Mouse (Mus musculus) erythroblast, adult 5-6 weeks (primary cell): ENCODE measurements around the gene Olfr478. TPM values are rescaled to one million over a fixed set of nuclear protein-coding genes. Genes with fewer than 3 reads are reported as not detected.
"Not testable (repeated sequence)": the region's sequence is repeated elsewhere in the genome, so short reads cannot be mapped to it uniquely, and the experiment has no call there.

Source experiments
- ATAC-seq: replicated peaks from 2 replicates; pipeline ENCODE4 v1.8.0; 2016; ENCODE audit warnings: moderate number of reproducible peaks, mild to moderate bottlenecking, moderate TSS enrichment, inconsistent platforms; ENCODE audit not compliant: poor library complexity, low FRiP score, severe bottlenecking
- total RNA-seq, 2 experiments: library from RNA; stranded (forward) in 1 of 2; stranded (reverse) in 1 of 2; fragments of 150-400 nt in 1 of 2; fragments of 200-764, 138-1000 nt in 1 of 2; gene quantifications; 2 replicates each; pipeline versions ENCODE4 v1.2.3 to v1.2.4; 2015 to 2017; ENCODE audit warnings: low replicate concordance in 2 of 2

The Olfr478 gene
- total RNA-seq (2015; ENCODE audit: low replicate concordance) (not detected in 2 replicates), total RNA-seq (2017; ENCODE audit: low replicate concordance) (not detected in 2 replicates)

DNA sequence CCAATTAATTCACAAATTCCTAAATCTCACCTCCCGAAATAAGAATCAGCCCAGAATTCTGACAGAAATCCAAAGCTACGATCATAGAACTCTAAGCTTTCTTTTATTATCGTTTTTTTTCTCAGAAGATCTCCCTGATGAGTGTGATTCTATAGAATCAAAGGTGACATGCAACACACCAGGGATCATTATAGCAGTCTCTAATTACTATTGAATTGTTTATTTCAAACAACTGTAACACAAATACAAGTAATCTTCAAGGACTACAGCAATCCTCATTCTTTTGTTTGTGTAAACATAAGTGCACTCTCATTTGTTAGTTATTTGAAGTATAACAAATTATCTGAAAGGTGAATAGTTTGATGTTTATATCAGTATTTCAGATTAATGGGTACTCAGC is at the start of gene Olfr478:
TSS of gene Olfr478 (minus strand) at position 101 of the 400 bp plus-strand sequence.
- no peak for ATAC-seq

- ATAC-seq, result no peak
Measured at GRCm38 (mm10) chr7:108079555-108079954, 45.8 kb upstream of the Olfr478 start, which contains the start of gene Olfr481. TSS of gene Olfr481 (plus strand) at chr7:108079855.

- ATAC-seq, result no peak
Measured at GRCm38 (mm10) chr7:108067246-108067645, 33.5 kb upstream of the Olfr478 start, which contains the start of gene Olfr480. TSS of gene Olfr480 (minus strand) at chr7:108067346.

DNA sequence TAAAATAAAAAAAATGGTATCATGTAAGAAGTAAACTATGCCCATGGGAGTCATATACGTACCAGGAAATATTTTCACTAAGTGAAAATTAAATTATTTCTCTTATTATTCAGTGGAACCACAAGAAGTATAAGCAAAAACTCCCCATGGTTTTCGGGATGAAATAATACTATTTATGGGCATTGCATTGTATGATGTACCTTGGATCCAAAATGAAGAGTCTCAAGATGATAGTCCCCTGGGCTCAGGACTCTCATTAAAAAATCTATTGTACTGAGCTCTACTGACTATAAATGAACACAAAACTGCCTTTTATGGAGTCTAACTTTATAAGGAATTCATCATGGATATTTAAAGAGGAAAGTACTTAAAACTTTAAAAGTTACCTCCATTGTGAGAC is 16.6 kb upstream of the Olfr478 start, which contains the start of gene Olfr479:
TSS of gene Olfr479 (plus strand) at position 301 of the 400 bp plus-strand sequence.
- no peak for ATAC-seq

DNA sequence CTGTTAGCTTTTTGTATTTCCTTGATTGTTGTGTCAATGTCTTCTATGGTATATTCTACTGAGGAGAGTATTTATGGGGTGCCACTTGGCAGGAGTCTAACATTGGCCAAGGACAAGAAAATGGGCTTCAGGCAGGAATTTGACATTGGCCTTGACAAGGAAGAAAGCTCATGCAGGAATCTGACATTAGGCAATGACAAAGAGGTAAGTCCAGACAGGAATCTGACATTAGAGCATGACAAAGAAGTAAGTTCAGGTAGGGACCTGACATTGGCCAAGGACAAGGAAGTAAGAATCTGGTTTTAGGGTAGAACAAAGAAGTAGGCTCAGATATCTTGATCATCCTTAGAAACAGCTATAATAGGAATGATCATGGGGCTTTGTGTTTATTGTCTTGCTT is 19.5 kb downstream of the Olfr478 start:
- not testable (repeated sequence) for ATAC-seq

GRCm38 (mm10) chr7:107986393-107986792 is 47.4 kb downstream of the Olfr478 start, which contains the start of gene Olfr477:
TSS of gene Olfr477 (plus strand) at chr7:107986693.
- no peak for ATAC-seq

Other genes with a start within 250 kb of the Olfr478 start
- gene Ovch2, start 232.8 kb downstream of the Olfr478 start, total RNA-seq (2015; ENCODE audit: low replicate concordance), result not detected in 2 replicates
- not detected in 2 replicates for gene Ovch2, start 232.8 kb downstream of the Olfr478 start, total RNA-seq (2017; ENCODE audit: low replicate concordance)
- not detected in 2 replicates for gene Olfr467, start 221.7 kb downstream of the Olfr478 start, total RNA-seq (2015; ENCODE audit: low replicate concordance)
- not detected in 2 replicates for gene Olfr467, start 221.7 kb downstream of the Olfr478 start, total RNA-seq (2017; ENCODE audit: low replicate concordance)
- gene Olfr469, start 208.4 kb downstream of the Olfr478 start, total RNA-seq (2015; ENCODE audit: low replicate concordance), result not detected in 2 replicates
- gene Olfr469, start 208.4 kb downstream of the Olfr478 start, total RNA-seq (2017; ENCODE audit: low replicate concordance), result not detected in 2 replicates
- not detected in 2 replicates for gene Olfr470, start 186.5 kb downstream of the Olfr478 start, total RNA-seq (2015; ENCODE audit: low replicate concordance)
- gene Olfr470, start 186.5 kb downstream of the Olfr478 start, total RNA-seq (2017; ENCODE audit: low replicate concordance), result 0.43 TPM in 1 of 2 replicates, not detected in the other
- gene Olfr472, start 136.1 kb downstream of the Olfr478 start, total RNA-seq (2015; ENCODE audit: low replicate concordance), result not detected in 2 replicates
- not detected in 2 replicates for gene Olfr472, start 136.1 kb downstream of the Olfr478 start, total RNA-seq (2017; ENCODE audit: low replicate concordance)
- gene Olfr473, start 103.5 kb downstream of the Olfr478 start, total RNA-seq (2015; ENCODE audit: low replicate concordance), result not detected in 2 replicates
- not detected in 2 replicates for gene Olfr473, start 103.5 kb downstream of the Olfr478 start, total RNA-seq (2017; ENCODE audit: low replicate concordance)
- not detected in 2 replicates for gene Olfr474, start 79.3 kb downstream of the Olfr478 start, total RNA-seq (2015; ENCODE audit: low replicate concordance)
- not detected in 2 replicates for gene Olfr474, start 79.3 kb downstream of the Olfr478 start, total RNA-seq (2017; ENCODE audit: low replicate concordance)
- not detected in 2 replicates for gene Olfr476, start 69.2 kb downstream of the Olfr478 start, total RNA-seq (2015; ENCODE audit: low replicate concordance)
- not detected in 2 replicates for gene Olfr476, start 69.2 kb downstream of the Olfr478 start, total RNA-seq (2017; ENCODE audit: low replicate concordance)
- gene Olfr477, start 47.3 kb downstream of the Olfr478 start, total RNA-seq (2015; ENCODE audit: low replicate concordance), result not detected in 2 replicates
- gene Olfr477, start 47.3 kb downstream of the Olfr478 start, total RNA-seq (2017; ENCODE audit: low replicate concordance), result not detected in 2 replicates
- not detected in 2 replicates for gene Olfr479, start 16.7 kb upstream of the Olfr478 start, total RNA-seq (2015; ENCODE audit: low replicate concordance)
- not detected in 2 replicates for gene Olfr479, start 16.7 kb upstream of the Olfr478 start, total RNA-seq (2017; ENCODE audit: low replicate concordance)
- not detected in 2 replicates for gene Olfr480, start 33.4 kb upstream of the Olfr478 start, total RNA-seq (2015; ENCODE audit: low replicate concordance)
- gene Olfr480, start 33.4 kb upstream of the Olfr478 start, total RNA-seq (2017; ENCODE audit: low replicate concordance), result 0.28 TPM in 1 of 2 replicates, not detected in the other
- gene Olfr481, start 45.9 kb upstream of the Olfr478 start, total RNA-seq (2015; ENCODE audit: low replicate concordance), result not detected in 2 replicates
- not detected in 2 replicates for gene Olfr481, start 45.9 kb upstream of the Olfr478 start, total RNA-seq (2017; ENCODE audit: low replicate concordance)
- not detected in 2 replicates for gene Olfr482, start 63.6 kb upstream of the Olfr478 start, total RNA-seq (2015; ENCODE audit: low replicate concordance)
- not detected in 2 replicates for gene Olfr482, start 63.6 kb upstream of the Olfr478 start, total RNA-seq (2017; ENCODE audit: low replicate concordance)
- gene Olfr483, start 66.9 kb upstream of the Olfr478 start, total RNA-seq (2015; ENCODE audit: low replicate concordance), result not detected in 2 replicates
- gene Olfr483, start 66.9 kb upstream of the Olfr478 start, total RNA-seq (2017; ENCODE audit: low replicate concordance), result not detected in 2 replicates
- gene Olfr484, start 93.5 kb upstream of the Olfr478 start, total RNA-seq (2015; ENCODE audit: low replicate concordance), result not detected in 2 replicates
- gene Olfr484, start 93.5 kb upstream of the Olfr478 start, total RNA-seq (2017; ENCODE audit: low replicate concordance), result 1.1 TPM in 1 of 2 replicates, not detected in the other
- not detected in 2 replicates for gene Olfr485, start 125.9 kb upstream of the Olfr478 start, total RNA-seq (2015; ENCODE audit: low replicate concordance)
- gene Olfr485, start 125.9 kb upstream of the Olfr478 start, total RNA-seq (2017; ENCODE audit: low replicate concordance), result not detected in 2 replicates
- not detected in 2 replicates for gene Olfr486, start 138.8 kb upstream of the Olfr478 start, total RNA-seq (2015; ENCODE audit: low replicate concordance)
- gene Olfr486, start 138.8 kb upstream of the Olfr478 start, total RNA-seq (2017; ENCODE audit: low replicate concordance), result not detected in 2 replicates
- gene Olfr487, start 180.6 kb upstream of the Olfr478 start, total RNA-seq (2015; ENCODE audit: low replicate concordance), result not detected in 2 replicates
- gene Olfr487, start 180.6 kb upstream of the Olfr478 start, total RNA-seq (2017; ENCODE audit: low replicate concordance), result not detected in 2 replicates
- not detected in 2 replicates for gene Olfr488, start 224.4 kb upstream of the Olfr478 start, total RNA-seq (2015; ENCODE audit: low replicate concordance)
- gene Olfr488, start 224.4 kb upstream of the Olfr478 start, total RNA-seq (2017; ENCODE audit: low replicate concordance), result not detected in 2 replicates